Comparison of ENCODE assay signal across 8 mouse cellular contexts in genomic region chr5:91861440-91862187, GRCm38 (mm10).
DNase-seq lines count a peak whose midpoint lies in the region; ATAC-seq and TF ChIP-seq lines count a peak whose summit lies in the region.

No protein-coding gene starts in this region.

- peak; percentile 1 for DNase-seq in kidney, adult 2 months
- DNase-seq in kidney, adult 11 months = no peak
- peak; percentile 42 for DNase-seq in urinary bladder, postnatal 14 days (ENCODE audit: low spot score)
- no peak for DNase-seq in urinary bladder, postnatal 10 days (ENCODE audit: low spot score)
- DNase-seq in embryonic facial prominence, embryonic 14.5 days (ENCODE audit: low spot score) = peak; percentile 81
- no peak for DNase-seq in gastrocnemius, postnatal 10 days

- no peak overlapping the region for H3K4me3 ChIP-seq in kidney, adult 2 months (ENCODE audit: insufficient read depth, low read depth, low read length)
- no peak overlapping the region for H3K4me3 ChIP-seq in embryonic facial prominence, embryonic 14.5 days (ENCODE audit: low read depth, low read length)
- no peak overlapping the region for H3K4me3 ChIP-seq in forebrain, embryonic 15.5 days

- no peaks in the 10 kb centered on the region for H3K9me3 ChIP-seq in embryonic facial prominence, embryonic 14.5 days (ENCODE audit: control insufficient read depth, low read length)
- H3K9me3 ChIP-seq in forebrain, embryonic 15.5 days = no peaks in the 10 kb centered on the region

- no peaks in the 10 kb centered on the region for H3K4me1 ChIP-seq in kidney, adult 2 months (ENCODE audit: control insufficient read depth, insufficient read depth, low read length)
- no peaks in the 10 kb centered on the region for H3K4me1 ChIP-seq in embryonic facial prominence, embryonic 14.5 days (ENCODE audit: control insufficient read depth, insufficient read depth, low read length)
- no peaks in the 10 kb centered on the region for H3K4me1 ChIP-seq in forebrain, embryonic 15.5 days

- H3K36me3 ChIP-seq in kidney, adult 2 months (ENCODE audit: control insufficient read depth, insufficient read depth, low read length) = no peaks in the 10 kb centered on the region
- H3K36me3 ChIP-seq in embryonic facial prominence, embryonic 14.5 days (ENCODE audit: control insufficient read depth, insufficient read depth, low read length) = no peaks in the 10 kb centered on the region
- no peaks in the 10 kb centered on the region for H3K36me3 ChIP-seq in forebrain, embryonic 15.5 days

- H3K27ac ChIP-seq in kidney, adult 2 months (ENCODE audit: insufficient read depth, low read depth, low read length) = no peak overlapping the region
- no peak overlapping the region for H3K27ac ChIP-seq in embryonic facial prominence, embryonic 14.5 days (replicated peaks; ENCODE audit: low read depth, low read length)
- H3K27ac ChIP-seq in forebrain, embryonic 15.5 days (replicated peaks) = no peak overlapping the region

- WGBS in kidney, adult 2 months = 67% methylated on average over 11 of the region's 11 CpGs
- 58% methylated on average over 11 of the region's 11 CpGs for WGBS in embryonic facial prominence, embryonic 14.5 days
- 67% methylated on average over 11 of the region's 11 CpGs for WGBS in forebrain, embryonic 15.5 days

- ATAC-seq in embryonic facial prominence, embryonic 14.5 days (ENCODE audit: low read depth) = peak; percentile 95
- ATAC-seq in megakaryocyte progenitor cell, adult 5-6 weeks (replicated peaks; ENCODE audit: poor library complexity) = peak; percentile 52
- ATAC-seq in forebrain, embryonic 15.5 days (replicated peaks) = no peak

- TF ChIP-seq CTCF in kidney, adult 2 months (conservative IDR thresholded peaks at IDR 0.05; ENCODE audit: insufficient read depth, insufficient read length, low read depth, low read length) = no peak; the same call in 1 of the 2 replicates

- H3K9ac ChIP-seq in embryonic facial prominence, embryonic 14.5 days (ENCODE audit: low read depth, low read length) = no peak overlapping the region
- H3K9ac ChIP-seq in forebrain, embryonic 15.5 days (replicated peaks) = no peak overlapping the region

- no peak overlapping the region for H3K4me2 ChIP-seq in embryonic facial prominence, embryonic 14.5 days (ENCODE audit: low read depth, low read length)
- H3K4me2 ChIP-seq in forebrain, embryonic 15.5 days (replicated peaks) = no peak overlapping the region

- TF ChIP-seq POLR2A in kidney, adult 2 months (IDR thresholded peaks at IDR 0.05; ENCODE audit: low read depth, low read length) = no peak

- H3K27me3 ChIP-seq in kidney, adult 2 months (replicated peaks; ENCODE audit: control insufficient read depth, insufficient read depth, low read length) = no peaks in the 10 kb centered on the region
- H3K27me3 ChIP-seq in embryonic facial prominence, embryonic 14.5 days (replicated peaks; ENCODE audit: control insufficient read depth, insufficient read depth, low read length) = no peaks in the 10 kb centered on the region
- no peaks in the 10 kb centered on the region for H3K27me3 ChIP-seq in forebrain, embryonic 15.5 days

Comparison
In these comparisons a context has a peak if more than half of its experiments do, and no peak if none do; other contexts are left out.
1. DNase-seq: peak in kidney, adult 2 months (single experiment), urinary bladder, postnatal 14 days (single experiment) and embryonic facial prominence, embryonic 14.5 days (single experiment); none in kidney, adult 11 months (single experiment), urinary bladder, postnatal 10 days (single experiment) and gastrocnemius, postnatal 10 days (single experiment).